Mouse (Mus musculus) C2C12 (cell line): ENCODE data around the gene Rnf223.

ENCODE experiments used
- CEBPB ChIP-seq: IDR thresholded peaks from one replicate; pipeline ENCODE4 v1.6.1; 2011; ENCODE audit warnings: low read depth, mild to moderate bottlenecking, control low read depth, moderate library complexity
- CTCF ChIP-seq: IDR thresholded peaks from one replicate; pipeline ENCODE4 v1.5.1; 2011; ENCODE audit not compliant: control insufficient read depth, insufficient read depth, insufficient read length
- MYOD1 ChIP-seq: IDR thresholded peaks from one replicate; pipeline ENCODE4 v1.6.1; 2011; ENCODE audit warnings: low read depth; ENCODE audit not compliant: control insufficient read depth, insufficient read length
- USF1 ChIP-seq: IDR thresholded peaks from one replicate; pipeline ENCODE4 v1.6.1; 2011; ENCODE audit warnings: low read depth, mild to moderate bottlenecking, control low read depth, moderate library complexity

DNA sequence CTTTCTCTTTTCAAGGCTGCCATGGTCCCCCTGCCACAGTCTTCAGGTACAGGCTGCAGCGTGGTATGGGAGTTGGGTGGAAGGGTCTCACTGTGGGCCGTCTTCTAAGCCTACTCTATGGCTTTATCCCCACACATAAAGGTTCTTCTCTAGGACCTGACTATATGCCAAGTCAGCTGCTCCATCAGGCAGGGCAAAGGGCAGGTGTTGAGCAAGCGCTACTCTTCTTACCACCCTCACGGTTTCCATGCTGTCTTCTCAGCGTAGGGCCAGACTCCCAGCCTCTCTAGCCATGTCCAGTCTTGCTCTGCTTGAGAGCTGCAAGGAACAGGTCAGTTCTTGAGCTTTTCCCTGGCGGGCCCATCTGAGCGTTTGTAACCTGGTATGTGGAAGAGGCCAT, 6.2 kb upstream of the Rnf223 start:
- TF ChIP-seq CTCF (no peak), MYOD1 (no peak), CEBPB (no peak), USF1 (no peak)
